Mouse (Mus musculus): ENCODE results near the gene Fhad1. TPM values are rescaled to one million over a fixed set of nuclear protein-coding genes. Genes with fewer than 3 reads are reported as not detected.
A peak's percentile ranks its signal among the peaks of the same experiment; 100 is the strongest.

The Fhad1 gene
- total RNA-seq, 2 experiments from 2014 or later = 5.1 to 10.8 TPM

DNA sequence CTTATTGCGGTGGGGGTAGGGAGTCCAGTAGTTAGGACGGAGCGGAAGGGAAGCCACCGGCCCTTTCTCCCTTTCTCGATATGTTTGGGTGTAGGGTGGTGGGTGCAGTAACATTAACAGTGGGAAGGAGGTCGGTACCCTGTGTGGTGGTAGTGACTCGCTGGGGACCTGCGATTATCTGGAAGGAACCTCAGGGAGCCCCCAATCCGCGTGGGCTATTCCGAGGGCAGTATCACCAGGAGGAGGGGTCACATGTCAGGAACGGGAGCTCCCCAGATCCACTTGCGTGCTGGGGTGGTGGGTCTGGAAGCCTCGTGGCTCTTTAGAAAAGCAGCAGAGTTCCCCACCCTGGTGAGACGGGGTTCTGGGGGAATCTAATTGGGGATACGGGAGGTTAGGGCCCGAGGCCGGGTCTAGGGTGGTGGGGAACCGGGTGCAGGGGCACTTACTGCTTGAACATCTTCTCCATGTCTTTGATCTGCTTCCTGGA lies 140.7 kb downstream of the Fhad1 start:
- intact Hi-C loops (cut with DNase I) = no loop called here
- DNase-seq (ENCODE audit: low spot score in 2 of 2) = no peak

GRCm38 (mm10) chr4:141872977-141873376 lies 141.9 kb downstream of the Fhad1 start:
- DNase-seq (ENCODE audit: low spot score in 2 of 2) = no peak
- intact Hi-C loops (cut with DNase I) = no loop called here

DNA sequence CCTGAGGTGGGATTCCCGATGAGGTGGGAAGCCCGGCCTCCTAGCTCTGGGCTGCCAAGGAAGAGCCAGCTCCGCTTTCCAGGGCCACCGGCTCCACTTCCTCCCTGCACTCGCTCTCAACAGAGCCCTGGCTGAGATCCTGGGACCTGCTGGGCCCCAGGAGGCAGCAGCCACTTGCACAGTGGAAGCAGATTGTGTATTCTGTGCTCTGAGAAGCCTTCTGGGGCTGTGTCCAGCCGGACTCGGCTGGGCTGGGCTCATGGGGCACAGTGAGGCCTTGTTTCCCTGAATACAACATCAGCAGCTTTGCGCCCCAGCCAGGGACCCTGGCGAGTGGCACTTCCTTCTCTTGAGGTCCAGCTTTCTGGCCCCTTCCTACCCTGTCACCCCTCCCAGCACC lies 143.0 kb downstream of the Fhad1 start:
- intact Hi-C loops (cut with DNase I) = no loop called here
- DNase-seq (ENCODE audit: low spot score in 2 of 2) = no peak

DNA sequence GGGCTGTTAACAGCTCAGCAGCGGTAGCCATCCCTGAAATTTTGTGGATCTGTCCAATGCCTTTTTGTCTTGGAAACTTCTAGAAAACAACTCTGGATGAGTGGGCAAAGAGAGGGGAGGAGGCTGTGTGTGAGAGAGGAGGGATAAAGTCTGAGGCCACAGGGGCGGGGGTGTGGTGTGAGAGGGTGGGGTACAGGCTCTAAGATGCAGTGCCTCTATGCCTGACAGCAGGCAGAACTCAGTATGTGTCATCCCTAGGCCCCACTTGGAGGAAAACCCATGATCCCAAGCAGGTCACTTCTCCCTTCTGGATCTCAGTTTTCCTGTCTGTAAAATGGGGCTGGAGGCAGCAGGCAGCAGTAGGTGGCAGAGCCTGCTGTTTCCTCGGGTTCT lies 143.6 kb downstream of the Fhad1 start:
- no peak for DNase-seq (ENCODE audit: low spot score in 2 of 2)
- intact Hi-C loops (cut with DNase I) = no loop called here

DNA sequence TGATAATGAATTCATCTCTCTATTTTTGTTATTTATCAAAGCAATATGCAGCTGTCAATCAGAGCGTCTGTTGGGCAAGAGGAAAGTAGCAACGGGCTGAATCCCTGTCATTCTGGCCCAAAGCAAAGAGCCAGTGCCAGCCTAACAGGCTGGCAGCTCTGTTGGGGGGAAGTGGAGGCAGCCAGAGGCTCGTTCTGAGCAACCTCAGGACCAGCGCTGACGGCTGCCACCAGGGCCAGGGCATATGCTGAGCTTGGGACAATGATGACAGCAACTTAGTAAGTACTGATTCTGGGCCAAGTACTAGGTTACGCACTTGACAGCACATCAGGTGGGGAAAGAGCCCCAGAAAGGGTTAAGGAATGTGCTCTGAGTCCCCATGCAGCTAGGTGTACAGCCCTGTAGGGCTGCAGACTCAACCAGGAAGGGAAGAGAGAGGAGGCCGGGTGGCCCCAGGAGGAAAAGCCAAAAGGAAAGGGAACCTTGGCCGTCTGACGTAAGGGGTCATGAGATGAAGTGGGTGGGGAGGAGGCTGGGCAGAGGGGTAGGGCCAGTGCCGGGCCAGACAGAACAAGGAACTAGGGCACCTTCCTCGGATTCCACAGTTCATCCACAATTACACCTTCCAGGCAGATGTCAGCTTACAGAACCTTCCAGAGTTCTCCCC lies 144.1 kb downstream of the Fhad1 start:
- no peak for DNase-seq (ENCODE audit: low spot score in 2 of 2)
- intact Hi-C loops (cut with DNase I) = no loop called here

GRCm38 (mm10) chr4:141869436-141870215 lies 145.3 kb downstream of the Fhad1 start:
- intact Hi-C loops (cut with DNase I) = no loop called here
- DNase-seq (ENCODE audit: low spot score in 2 of 2) = no peak

DNA sequence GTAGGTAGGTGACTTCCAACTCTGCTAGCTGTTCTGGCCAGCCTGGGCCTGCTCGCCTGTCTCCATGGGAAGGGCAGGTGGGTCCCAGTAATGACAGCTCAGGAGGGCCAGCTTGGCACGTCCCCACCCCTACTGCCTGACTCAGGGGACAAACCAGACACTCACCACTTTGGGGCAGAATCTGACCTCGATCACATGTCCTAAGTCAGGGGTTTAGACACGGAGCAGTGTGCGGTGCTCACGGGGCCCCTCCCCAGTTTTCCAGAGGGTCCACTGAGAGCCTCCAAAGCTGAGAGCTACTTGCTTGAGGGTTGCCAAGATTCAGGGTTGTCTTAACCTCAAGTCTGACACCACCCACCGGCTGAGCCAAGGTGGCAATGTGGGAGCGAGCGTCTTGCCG lies 146.8 kb downstream of the Fhad1 start:
- intact Hi-C loops (cut with DNase I) = no loop called here
- no peak for DNase-seq (ENCODE audit: low spot score in 2 of 2)

GRCm38 (mm10) chr4:141867498-141867897 lies 147.4 kb downstream of the Fhad1 start:
- intact Hi-C loops (cut with DNase I) = no loop called here
- no peak for DNase-seq (ENCODE audit: low spot score in 2 of 2)

GRCm38 (mm10) chr4:141866933-141867490 lies 147.9 kb downstream of the Fhad1 start:
- DNase-seq (ENCODE audit: low spot score in 2 of 2) = no peak
- intact Hi-C loops (cut with DNase I) = no loop called here

DNA sequence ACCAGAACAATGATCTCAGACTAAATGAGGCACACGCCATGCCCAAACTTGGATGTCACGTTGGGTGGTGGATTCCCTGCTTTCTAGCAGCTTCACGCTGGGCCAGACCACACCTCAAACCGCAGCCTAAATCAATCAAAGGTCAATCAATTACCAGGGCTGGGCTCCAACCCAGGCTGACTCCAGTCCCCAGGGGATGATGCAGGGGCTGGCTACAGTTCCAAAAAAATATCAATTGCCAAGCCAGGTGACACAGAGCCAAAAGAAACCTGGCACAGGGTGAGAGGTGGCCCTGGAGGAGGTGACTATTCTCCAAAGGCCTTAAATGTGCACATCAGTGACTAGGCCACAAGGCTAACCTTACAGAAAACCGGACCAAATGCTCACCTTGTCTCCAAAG lies 149.3 kb downstream of the Fhad1 start:
- intact Hi-C loops (cut with DNase I) = no loop called here

GRCm38 (mm10) chr4:141865006-141865405 lies 149.9 kb downstream of the Fhad1 start:
- no peak for DNase-seq (ENCODE audit: low spot score in 2 of 2)
- intact Hi-C loops (cut with DNase I) = no loop called here

More for the DNA sequence above, 149.3 kb downstream of the Fhad1 start:
- no peak for DNase-seq (ENCODE audit: low spot score in 2 of 2)

DNA sequence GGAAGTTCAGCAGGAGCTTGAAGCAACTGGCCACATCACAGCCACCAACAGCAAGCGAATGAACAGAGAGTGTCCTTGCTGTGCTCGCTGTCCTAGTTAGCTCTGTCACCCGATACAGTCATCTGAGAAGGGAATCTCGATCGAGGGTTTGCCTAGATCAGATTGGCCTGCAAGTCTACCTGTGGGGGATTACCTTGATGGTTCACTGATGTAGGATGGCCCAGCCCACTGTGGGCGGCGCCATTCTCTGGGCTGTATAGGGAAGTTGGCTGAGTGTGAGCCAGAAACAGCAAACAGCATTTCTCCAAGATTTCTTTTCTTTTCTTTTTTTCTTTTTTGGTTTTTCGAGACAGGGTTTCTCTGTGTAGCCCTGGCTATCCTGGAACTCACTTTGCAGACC lies 150.4 kb downstream of the Fhad1 start:
- intact Hi-C loops (cut with DNase I) = no loop called here
- DNase-seq (ENCODE audit: low spot score in 2 of 2) = no peak

DNA sequence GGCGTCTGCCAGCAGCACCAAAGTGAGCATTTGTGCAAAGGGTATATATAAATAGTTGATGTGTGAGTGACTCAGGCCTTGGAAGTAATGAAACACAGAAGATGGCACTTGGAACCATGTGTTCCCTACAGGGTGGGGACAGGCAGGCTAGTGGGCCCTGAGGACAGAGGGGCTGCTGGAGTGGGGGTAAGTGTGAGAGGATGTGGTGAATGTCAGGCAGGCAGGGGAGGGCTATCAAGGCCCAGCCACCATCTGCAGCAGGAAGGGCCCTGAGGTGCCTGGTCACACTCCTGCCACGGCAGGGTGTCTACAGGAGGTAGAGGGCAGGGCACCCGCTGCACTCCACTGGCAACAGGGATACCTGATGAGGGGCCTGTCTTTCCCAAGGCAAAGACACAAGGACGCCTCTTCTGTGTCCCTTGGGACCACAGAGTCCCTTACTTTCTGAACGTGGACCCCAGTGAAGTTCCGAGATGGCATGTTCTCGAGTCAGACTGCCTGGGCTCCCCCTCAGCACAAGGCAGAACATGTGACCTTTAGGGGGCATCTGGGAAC lies 151.1 kb downstream of the Fhad1 start:
- DNase-seq (ENCODE audit: low spot score in 2 of 2) = no peak
- intact Hi-C loops (cut with DNase I) = no loop called here

GRCm38 (mm10) chr4:141862867-141863266 lies 152.0 kb downstream of the Fhad1 start:
- no peak for DNase-seq (ENCODE audit: low spot score in 2 of 2)
- intact Hi-C loops (cut with DNase I) = no loop called here

GRCm38 (mm10) chr4:141861591-141862295 lies 153.1 kb downstream of the Fhad1 start:
- no peak for DNase-seq (ENCODE audit: low spot score in 2 of 2)
- intact Hi-C loops (cut with DNase I) = no loop called here

DNA sequence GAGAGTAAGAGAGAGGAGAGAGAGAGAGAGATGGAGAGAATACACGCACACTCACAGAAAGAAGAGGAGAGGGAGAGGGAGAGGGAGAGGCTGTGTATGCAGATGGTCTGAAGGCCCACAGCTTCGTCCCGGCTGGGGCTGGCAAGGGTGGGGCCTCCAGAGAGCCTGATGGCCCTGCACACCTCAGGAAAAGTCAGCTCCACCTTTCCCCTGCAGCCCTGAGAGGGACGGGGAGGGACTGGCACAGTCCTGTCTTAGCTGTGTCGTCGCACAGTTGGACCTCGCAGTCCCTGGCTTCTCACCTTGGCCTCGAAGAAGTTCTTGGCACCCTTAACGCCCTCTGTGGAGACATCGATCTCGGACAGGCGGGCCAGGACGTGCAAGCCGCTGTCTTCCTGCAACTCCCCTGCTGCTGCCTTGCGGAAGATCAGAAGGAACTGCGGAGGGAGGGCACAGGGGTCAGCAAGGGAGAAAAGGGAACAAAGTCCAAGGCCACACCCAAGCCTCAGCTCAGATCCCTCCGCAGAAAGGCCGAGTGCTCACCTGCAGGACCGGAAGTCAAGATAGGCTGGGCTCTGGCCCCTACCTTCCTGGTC lies 154.5 kb downstream of the Fhad1 start:
- intact Hi-C loops (cut with DNase I) = no loop called here

DNA sequence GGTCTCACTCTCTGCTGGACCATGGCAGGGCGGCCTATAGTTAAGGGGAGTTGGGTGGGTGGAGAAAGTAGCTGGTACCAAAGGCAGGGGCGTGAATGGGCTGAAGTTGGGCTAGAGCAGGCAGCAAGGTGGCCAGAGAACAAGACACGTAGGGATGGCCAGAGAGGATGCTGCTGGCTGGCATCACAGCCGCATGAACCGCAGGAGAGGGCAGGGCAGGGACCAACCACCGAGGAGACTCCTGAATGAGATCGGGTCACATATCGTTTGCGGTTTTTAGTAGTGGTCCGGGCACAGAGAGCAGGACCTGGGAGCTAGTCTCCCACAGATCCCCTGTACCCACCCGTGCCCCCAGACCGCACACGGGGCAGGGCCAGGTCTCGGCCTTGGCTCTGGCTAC lies 155.5 kb downstream of the Fhad1 start:
- intact Hi-C loops (cut with DNase I) = no loop called here
- DNase-seq (ENCODE audit: low spot score in 2 of 2) = no peak

More for the DNA sequence above, 154.5 kb downstream of the Fhad1 start:
- DNase-seq (ENCODE audit: low spot score in 2 of 2) = no peak

DNA sequence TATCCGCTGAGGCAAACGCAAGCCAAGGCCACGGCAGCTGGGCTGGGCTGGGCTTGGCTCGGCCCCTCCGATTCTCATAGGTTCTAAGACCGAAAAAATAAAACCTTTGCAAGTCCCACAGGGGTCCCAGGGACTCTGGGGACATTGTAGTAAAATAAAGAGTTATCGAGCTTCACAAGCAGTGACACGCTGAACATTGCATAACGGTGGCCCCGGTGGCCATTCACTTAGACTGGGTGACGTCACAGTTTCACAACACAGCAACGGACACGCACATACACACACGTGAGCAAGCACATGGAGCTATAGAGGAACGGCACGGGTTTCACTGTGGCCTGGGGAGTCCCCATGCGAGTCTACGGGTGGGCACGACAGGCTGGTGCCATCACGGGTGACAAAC lies 156.4 kb downstream of the Fhad1 start:
- no peak for DNase-seq (ENCODE audit: low spot score in 2 of 2)
- intact Hi-C loops (cut with DNase I) = no loop called here

DNA sequence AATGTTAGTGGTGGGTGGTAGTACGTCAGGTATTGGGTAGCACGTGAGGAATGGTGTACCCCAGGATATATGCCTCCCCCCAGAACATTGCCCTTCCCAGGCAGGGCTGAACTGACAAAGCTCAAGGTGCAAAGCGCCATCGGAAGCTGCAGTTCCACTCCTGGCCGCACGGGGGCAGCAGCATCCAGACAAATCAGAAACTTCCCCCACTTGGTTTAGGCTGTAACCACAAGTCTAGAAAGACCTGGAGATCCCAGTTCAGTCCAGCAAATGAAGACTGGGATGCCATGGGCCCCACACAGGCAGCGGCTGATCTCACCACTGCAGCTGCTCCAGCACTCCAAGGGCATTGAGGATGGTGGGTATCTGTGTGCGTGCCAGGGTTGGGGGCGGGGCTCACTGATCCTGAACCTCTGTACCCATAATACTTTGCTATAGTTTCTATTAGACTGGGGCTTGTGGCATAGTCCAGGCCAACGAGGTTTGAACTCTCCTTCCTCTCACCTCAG lies 157.4 kb downstream of the Fhad1 start:
- intact Hi-C loops (cut with DNase I) = loop anchor here (1.0 kb wide), 1 partner anchor 101 kb away; no protein-coding TSS in a partner anchor

More for the DNA sequence above, 157.4 kb downstream of the Fhad1 start:
- peak; percentile 82 to 86 for DNase-seq (ENCODE audit: low spot score in 2 of 2)
